Mouse (Mus musculus) cerebellum, adult 11 months (tissue): ENCODE measurements around the gene Zfp42.

Experiments
- DNase-seq: peaks from one replicate; pipeline ENCODE4 v3.0.0; 2022

Gene Zfp42

DNA sequence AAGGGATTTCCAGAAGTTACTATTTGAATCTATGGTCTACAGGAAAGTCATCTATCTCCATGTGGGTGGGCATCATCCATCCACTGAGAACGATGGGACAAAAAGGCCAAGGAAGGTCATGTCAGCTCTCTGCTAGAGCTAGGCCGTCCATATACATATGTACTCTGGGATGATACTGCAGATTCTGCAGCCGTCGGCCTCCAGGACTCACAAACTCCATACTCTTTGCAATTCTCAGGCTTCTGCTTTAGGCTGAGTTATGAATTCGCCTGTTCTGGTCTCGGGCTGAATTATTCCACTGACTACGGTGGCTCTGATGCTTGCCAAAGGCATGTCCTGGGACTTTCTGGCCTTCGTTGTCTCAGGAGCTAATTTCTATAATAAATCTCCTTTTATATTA, 58.1 kb downstream of the Zfp42 start:
- DNase-seq, result no peak
